Mouse (Mus musculus): ENCODE results near the gene Rnf187.

The Rnf187 gene

DNA sequence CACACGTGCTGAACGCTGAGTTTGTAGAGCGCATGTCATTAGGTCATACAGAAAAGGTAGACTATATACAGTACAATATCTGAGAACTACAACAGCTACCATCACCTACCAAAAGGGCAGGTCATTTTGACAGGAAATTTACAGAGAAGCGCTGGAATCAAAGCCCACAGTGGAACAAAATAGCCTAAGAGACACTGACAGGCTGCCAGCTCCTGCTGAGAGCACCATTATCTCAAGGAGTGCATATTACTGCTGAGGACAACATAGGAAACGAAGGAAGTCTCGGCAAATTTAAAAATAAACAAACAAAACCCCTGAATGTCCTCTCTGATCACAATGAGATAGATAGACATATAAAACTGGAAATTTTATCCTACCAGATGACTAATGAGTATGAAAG is 41.2 kb downstream of the Rnf187 start:
- no peak for DNase-seq (ENCODE audit: low spot score)

DNA sequence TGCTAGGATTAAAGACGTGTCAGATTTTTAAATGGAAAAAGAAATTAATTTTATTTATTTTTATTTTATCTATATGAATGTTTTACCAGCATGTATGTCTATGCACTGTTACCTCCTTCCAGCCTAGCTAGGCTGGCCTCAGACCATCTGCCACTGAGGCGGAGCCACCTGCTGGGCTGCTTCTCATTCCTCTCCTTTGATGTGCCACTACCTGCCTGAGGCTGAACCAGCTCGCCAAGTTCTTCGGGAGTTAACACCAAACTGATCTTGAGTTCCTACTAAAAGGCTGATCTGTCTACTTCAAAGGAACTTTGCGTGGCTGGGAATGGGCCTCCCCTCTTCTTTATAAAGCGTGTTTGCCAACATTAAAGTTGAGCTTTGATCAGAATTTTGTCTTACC is 44.3 kb downstream of the Rnf187 start:
- DNase-seq (ENCODE audit: low spot score): no peak

DNA sequence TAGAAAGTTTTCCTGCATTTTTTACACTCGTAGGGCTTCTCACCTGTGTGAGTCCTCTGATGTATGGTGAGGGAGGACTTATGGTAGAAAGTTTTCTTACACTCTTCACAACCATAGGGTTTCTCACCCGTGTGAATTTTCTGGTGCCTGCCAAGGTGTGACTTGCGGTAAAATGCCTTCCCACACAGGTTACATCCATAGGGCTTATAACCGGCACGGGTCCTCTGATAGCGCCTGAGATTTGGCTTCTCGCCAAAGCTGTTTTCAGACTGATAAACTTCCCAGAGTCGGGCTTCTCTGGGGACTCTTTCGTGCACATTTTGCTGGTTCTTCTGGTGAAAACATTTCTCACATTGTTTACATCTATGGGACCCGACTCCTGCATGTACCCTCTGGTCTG is 48.2 kb downstream of the Rnf187 start:
- no peak for DNase-seq (ENCODE audit: low spot score)

DNA sequence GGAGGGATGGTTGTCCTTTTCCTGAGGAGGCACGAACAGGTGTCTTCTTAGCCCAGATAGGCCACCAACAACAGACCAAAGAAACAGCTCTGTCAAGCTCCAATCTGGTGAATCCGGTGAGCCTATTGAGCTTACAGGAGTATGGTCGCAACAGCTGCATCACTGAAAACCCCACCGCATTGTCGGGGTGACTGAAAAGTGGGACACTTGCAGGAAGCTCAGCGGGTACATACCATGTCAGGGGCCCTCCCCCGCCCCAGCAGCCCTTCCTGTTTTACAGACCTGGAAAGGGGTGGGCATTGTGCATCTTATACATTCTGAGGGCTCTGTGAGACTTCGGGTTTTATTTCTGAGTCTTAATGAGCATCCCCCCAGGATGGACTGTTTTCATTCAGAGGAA is 55.0 kb downstream of the Rnf187 start:
- no peak for DNase-seq (ENCODE audit: low spot score)

Measured in ovary, postnatal 36 days (tissue).